Mouse (Mus musculus): ENCODE measurements around the gene Pip4k2a. TPM values are rescaled to one million over a fixed set of nuclear protein-coding genes. Genes with fewer than 3 reads are reported as not detected.

Gene Pip4k2a
- polyA plus RNA-seq, 1 experiment from 2014 or later = 9.0 TPM

- 86% methylated on average over 3 of the region's 3 CpGs for WGBS
- H3K36me3 ChIP-seq = no peaks in the 10 kb centered on the region
- peaks cover 36% of the 10 kb centered on the region for H3K4me1 ChIP-seq (replicated peaks)
- H3K4me3 ChIP-seq = no peak overlapping the region
- H3K27me3 ChIP-seq (ENCODE audit: insufficient read depth, poor library complexity, severe bottlenecking) = peaks cover 34% of the 10 kb centered on the region
- no peak overlapping the region for H3K27ac ChIP-seq
- H3K9me3 ChIP-seq = no peaks in the 10 kb centered on the region
- no peak for DNase-seq (ENCODE audit: low spot score)
Measured at GRCm38 (mm10) chr2:18857952-18858351, 140.0 kb downstream of the Pip4k2a start.

GRCm38 (mm10) chr2:18856461-18856860 lies 141.5 kb downstream of the Pip4k2a start:
- Histone ChIP-seq H3K4me3 (no peak overlapping the region), H3K27ac (no peak overlapping the region), H3K4me1 (replicated peaks) (peaks cover 33% of the 10 kb centered on the region), H3K27me3 (ENCODE audit: insufficient read depth, poor library complexity, severe bottlenecking) (peaks cover 24% of the 10 kb centered on the region), H3K9me3 (no peaks in the 10 kb centered on the region), H3K36me3 (peaks cover 7% of the 10 kb centered on the region; the same call in 1 of the 2 replicates)
- 64% methylated on average over 13 of the region's 13 CpGs for WGBS
- DNase-seq (ENCODE audit: low spot score) = no peak

GRCm38 (mm10) chr2:18855246-18855645 lies 142.7 kb downstream of the Pip4k2a start:
- Histone ChIP-seq H3K27me3 (ENCODE audit: insufficient read depth, poor library complexity, severe bottlenecking) (peaks cover 22% of the 10 kb centered on the region), H3K4me1 (replicated peaks) (peaks cover 25% of the 10 kb centered on the region), H3K27ac (no peak overlapping the region), H3K36me3 (peaks cover 7% of the 10 kb centered on the region; the same call in 1 of the 2 replicates), H3K9me3 (no peaks in the 10 kb centered on the region), H3K4me3 (no peak overlapping the region)
- DNase-seq (ENCODE audit: low spot score) = no peak
- WGBS = 84% methylated on average over 8 of the region's 8 CpGs

DNA sequence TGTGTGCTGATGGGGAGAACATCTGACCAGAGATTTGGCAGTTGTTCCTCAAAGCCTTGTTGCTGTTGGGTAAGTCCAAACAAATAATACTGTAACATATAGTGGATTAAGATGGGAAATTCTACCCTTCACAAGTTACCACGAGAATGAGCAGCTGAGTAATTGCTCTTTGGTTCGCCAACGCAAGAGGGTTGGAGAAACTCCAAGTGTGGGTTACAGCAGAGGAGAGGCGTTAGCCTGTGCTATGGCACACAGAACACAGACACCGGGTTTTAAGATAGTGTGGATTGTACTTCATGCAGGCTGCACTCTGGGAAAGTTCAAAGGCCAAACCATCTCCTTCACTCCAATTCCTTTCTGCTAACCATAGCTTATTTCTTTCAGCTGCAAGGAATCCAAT lies 144.6 kb downstream of the Pip4k2a start:
- 88% methylated on average over 5 of the region's 5 CpGs for WGBS

GRCm38 (mm10) chr2:18850657-18851056 lies 147.3 kb downstream of the Pip4k2a start:
- Histone ChIP-seq H3K4me1 (replicated peaks) (peaks cover 9% of the 10 kb centered on the region; the same call in 1 of the 2 replicates), H3K4me3 (no peak overlapping the region), H3K27ac (no peak overlapping the region), H3K9me3 (no peaks in the 10 kb centered on the region), H3K27me3 (ENCODE audit: insufficient read depth, poor library complexity, severe bottlenecking) (peaks cover 6% of the 10 kb centered on the region; the same call in 1 of the 2 replicates), H3K36me3 (peaks cover 10% of the 10 kb centered on the region)
- no peak for DNase-seq (ENCODE audit: low spot score)
- 66% methylated on average over 8 of the region's 8 CpGs for WGBS

More for the DNA sequence above, 144.6 kb downstream of the Pip4k2a start:
- Histone ChIP-seq H3K9me3 (no peaks in the 10 kb centered on the region), H3K4me3 (no peak overlapping the region), H3K4me1 (replicated peaks) (peaks cover 25% of the 10 kb centered on the region), H3K27me3 (ENCODE audit: insufficient read depth, poor library complexity, severe bottlenecking) (peaks cover 6% of the 10 kb centered on the region; the same call in 1 of the 2 replicates), H3K36me3 (peaks cover 7% of the 10 kb centered on the region; the same call in 1 of the 2 replicates), H3K27ac (no peak overlapping the region)
- DNase-seq (ENCODE audit: low spot score) = no peak

DNA sequence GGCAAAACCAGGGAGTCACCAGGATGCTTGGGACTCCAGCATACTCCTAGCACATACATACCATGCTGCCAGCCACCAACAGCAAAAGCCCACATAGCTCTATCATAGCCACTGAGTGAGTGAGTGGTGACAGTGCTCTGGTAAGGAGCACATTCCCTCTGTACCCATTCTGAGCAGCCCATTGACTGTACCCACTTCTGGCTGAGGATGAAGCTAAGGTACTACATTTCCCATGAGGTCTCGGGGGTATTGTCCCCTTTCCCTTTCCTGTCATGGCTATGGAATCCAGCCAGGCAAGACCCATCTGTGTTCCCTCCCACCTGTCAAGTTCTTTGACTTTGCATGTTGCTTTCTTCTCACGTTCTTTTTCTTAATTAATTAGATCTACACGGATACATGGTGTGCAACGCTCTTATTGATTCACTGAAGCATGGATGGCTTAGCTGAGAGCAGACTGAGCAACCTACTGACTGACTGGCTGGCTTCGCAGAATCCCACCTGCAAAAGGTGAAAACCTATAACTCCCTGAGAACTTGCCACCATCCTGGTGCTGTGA lies 149.8 kb downstream of the Pip4k2a start:
- Histone ChIP-seq H3K9me3 (no peaks in the 10 kb centered on the region), H3K4me1 (replicated peaks) (0 out of 2 replicates have a peak, but pooled peaks cover 5% of the 10 kb centered on the region), H3K4me3 (no peak overlapping the region), H3K27ac (no peak overlapping the region), H3K36me3 (peaks cover 26% of the 10 kb centered on the region), H3K27me3 (ENCODE audit: insufficient read depth, poor library complexity, severe bottlenecking) (no peaks in the 10 kb centered on the region)
- DNase-seq (ENCODE audit: low spot score) = no peak
- 86% methylated on average over 5 of the region's 5 CpGs for WGBS

DNA sequence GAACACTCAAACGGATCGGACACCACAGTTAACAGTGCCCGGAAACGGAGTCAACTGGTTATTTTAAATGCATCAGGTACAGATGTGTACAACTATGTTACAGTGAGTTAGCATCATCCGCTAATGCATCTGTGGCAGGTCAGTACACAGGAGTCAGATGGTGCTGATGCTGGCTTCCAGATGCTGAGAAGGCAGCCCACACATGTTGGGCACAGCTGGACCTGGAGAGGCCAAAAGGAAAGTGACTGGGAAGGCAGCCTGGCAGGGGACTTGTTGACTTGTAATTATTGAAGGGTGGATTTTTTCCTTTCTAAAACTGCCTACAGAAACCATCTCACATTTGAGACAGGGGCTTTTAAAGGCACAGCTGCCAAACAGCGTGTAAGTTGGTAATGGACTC lies 155.4 kb downstream of the Pip4k2a start:
- Histone ChIP-seq H3K27me3 (ENCODE audit: insufficient read depth, poor library complexity, severe bottlenecking) (no peaks in the 10 kb centered on the region), H3K36me3 (peaks cover 19% of the 10 kb centered on the region), H3K4me3 (no peak overlapping the region), H3K27ac (no peak overlapping the region), H3K4me1 (replicated peaks) (no peaks in the 10 kb centered on the region), H3K9me3 (no peaks in the 10 kb centered on the region)
- whole genome bisulfite sequencing = 91% methylated on average over 6 of the region's 6 CpGs
- no peak for DNase-seq (ENCODE audit: low spot score)

- Histone ChIP-seq H3K27me3 (ENCODE audit: insufficient read depth, poor library complexity, severe bottlenecking) (no peaks in the 10 kb centered on the region), H3K4me1 (replicated peaks) (no peaks in the 10 kb centered on the region), H3K27ac (no peak overlapping the region), H3K36me3 (peaks cover 19% of the 10 kb centered on the region), H3K9me3 (no peaks in the 10 kb centered on the region), H3K4me3 (no peak overlapping the region)
- 94% methylated on average over 8 of the region's 8 CpGs for WGBS
- DNase-seq (ENCODE audit: low spot score) = no peak
Measured at GRCm38 (mm10) chr2:18841051-18841450, 156.9 kb downstream of the Pip4k2a start.

GRCm38 (mm10) chr2:18839532-18839931 lies 158.4 kb downstream of the Pip4k2a start:
- 91% methylated on average over 4 of the region's 4 CpGs for WGBS
- H3K4me1 ChIP-seq (replicated peaks) = no peaks in the 10 kb centered on the region
- DNase-seq (ENCODE audit: low spot score) = no peak
- no peak overlapping the region for H3K4me3 ChIP-seq
- no peaks in the 10 kb centered on the region for H3K27me3 ChIP-seq (ENCODE audit: insufficient read depth, poor library complexity, severe bottlenecking)
- 0 out of 2 replicates have a peak, but pooled peaks cover 9% of the 10 kb centered on the region for H3K36me3 ChIP-seq
- H3K9me3 ChIP-seq = no peaks in the 10 kb centered on the region
- H3K27ac ChIP-seq = no peak overlapping the region

DNA sequence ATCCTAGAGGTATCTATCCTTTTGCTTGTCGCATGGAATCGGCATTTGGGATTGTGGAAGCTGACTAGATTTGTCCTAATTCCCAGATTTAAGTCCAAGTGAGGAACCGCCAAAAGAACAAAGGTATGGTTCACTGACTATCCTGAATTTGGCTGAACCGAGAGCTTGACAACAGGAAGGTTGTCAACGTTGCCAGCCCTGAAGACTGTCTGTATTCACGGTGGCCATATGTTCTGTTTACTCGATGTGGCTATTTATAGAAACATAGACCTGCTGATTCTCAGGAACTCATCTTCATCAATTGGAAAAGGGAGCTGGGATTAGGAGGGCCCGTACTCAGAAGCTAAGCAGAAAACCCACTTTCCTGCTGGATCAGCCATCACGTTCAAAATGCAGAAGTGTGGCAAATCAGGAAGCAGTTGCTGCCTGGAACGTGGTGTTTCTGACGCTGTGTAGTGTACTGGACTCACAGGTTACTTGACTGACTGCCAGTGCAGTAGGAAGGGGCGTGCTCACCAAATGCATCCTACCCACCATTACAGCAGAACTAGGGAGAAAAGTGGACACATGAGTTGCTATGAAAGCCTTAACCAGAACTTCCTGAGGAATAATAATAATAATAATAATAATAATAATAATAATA lies 162.5 kb downstream of the Pip4k2a start:
- Histone ChIP-seq H3K27me3 (ENCODE audit: insufficient read depth, poor library complexity, severe bottlenecking) (no peaks in the 10 kb centered on the region), H3K27ac (no peak overlapping the region), H3K9me3 (no peaks in the 10 kb centered on the region), H3K36me3 (no peaks in the 10 kb centered on the region), H3K4me1 (replicated peaks) (no peaks in the 10 kb centered on the region), H3K4me3 (no peak overlapping the region)
- no peak for DNase-seq (ENCODE audit: low spot score)
- WGBS = 92% methylated on average over 12 of the region's 12 CpGs

GRCm38 (mm10) chr2:18833024-18833590 lies 164.8 kb downstream of the Pip4k2a start:
- no peak for DNase-seq (ENCODE audit: low spot score)
- Histone ChIP-seq H3K27me3 (ENCODE audit: insufficient read depth, poor library complexity, severe bottlenecking) (no peaks in the 10 kb centered on the region), H3K9me3 (no peaks in the 10 kb centered on the region), H3K36me3 (no peaks in the 10 kb centered on the region), H3K4me1 (replicated peaks) (no peaks in the 10 kb centered on the region), H3K27ac (no peak overlapping the region), H3K4me3 (no peak overlapping the region)
- 89% methylated on average over 9 of the region's 9 CpGs for WGBS

- H3K27ac ChIP-seq = no peak overlapping the region
- DNase-seq (ENCODE audit: low spot score) = no peak
- no peaks in the 10 kb centered on the region for H3K36me3 ChIP-seq
- H3K9me3 ChIP-seq = no peaks in the 10 kb centered on the region
- H3K4me3 ChIP-seq = no peak overlapping the region
- 82% methylated on average over 6 of the region's 6 CpGs for WGBS
- no peaks in the 10 kb centered on the region for H3K27me3 ChIP-seq (ENCODE audit: insufficient read depth, poor library complexity, severe bottlenecking)
- no peaks in the 10 kb centered on the region for H3K4me1 ChIP-seq (replicated peaks)
Measured at GRCm38 (mm10) chr2:18831031-18831774, 166.7 kb downstream of the Pip4k2a start.

DNA sequence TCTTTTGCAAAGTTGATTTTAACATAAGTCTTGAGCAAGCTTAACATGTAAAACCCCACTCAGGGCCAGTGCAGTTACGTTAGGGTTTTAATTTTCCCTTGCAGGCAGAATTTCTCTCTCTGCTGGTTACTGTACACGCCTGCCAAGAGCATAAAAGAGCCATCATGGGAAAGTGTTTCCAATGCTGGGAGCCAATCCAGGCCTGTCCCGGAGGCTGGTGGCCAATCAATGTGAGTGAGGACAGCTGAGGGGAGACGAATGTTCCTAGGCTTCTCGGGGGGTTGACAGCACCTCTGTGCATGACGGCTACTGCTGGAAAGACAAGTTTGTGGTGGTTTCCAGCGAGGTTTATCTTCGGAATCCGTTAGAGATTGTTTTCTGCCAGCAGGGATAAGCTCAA lies 175.2 kb downstream of the Pip4k2a start:
- DNase-seq (ENCODE audit: low spot score) = no peak
- no peaks in the 10 kb centered on the region for H3K36me3 ChIP-seq
- WGBS = 69% methylated on average over 9 of the region's 9 CpGs
- H3K4me1 ChIP-seq (replicated peaks) = peaks cover 23% of the 10 kb centered on the region
- H3K9me3 ChIP-seq = no peaks in the 10 kb centered on the region
- H3K4me3 ChIP-seq = no peak overlapping the region
- H3K27me3 ChIP-seq (ENCODE audit: insufficient read depth, poor library complexity, severe bottlenecking) = no peaks in the 10 kb centered on the region
- no peak overlapping the region for H3K27ac ChIP-seq

Measured in hindbrain, embryonic 10.5 days (tissue).